In genomic region chr7:29052821-29053220, GRCm38 (mm10) we compare ENCODE assay signal across 14 mouse cellular contexts.
DNase-seq lines count a peak whose midpoint lies in the region; ATAC-seq and TF ChIP-seq lines count a peak whose summit lies in the region.
"Had no signal": no experiment of that assay in that cellular context is flagged by ENCODE, and none has a peak within 500 bp of the region (broad histone marks: within the 10 kb centered on the region; RNA-seq: fewer than 3 reads in every experiment).

No protein-coding gene starts in this region.

- peaks cover 23% of the 10 kb centered on the region for H3K27me3 ChIP-seq in intestine, embryonic 16.5 days (replicated peaks; ENCODE audit: control insufficient read depth, insufficient read depth, low read length)
- no peaks in the 10 kb centered on the region; the same call in 1 of the 2 replicates for H3K27me3 ChIP-seq in stomach, postnatal 0 days (ENCODE audit: control insufficient read depth, insufficient read depth, low read length)

- 3% methylated on average over 19 of the region's 19 CpGs for WGBS in intestine, embryonic 16.5 days
- 4% methylated on average over 19 of the region's 19 CpGs for WGBS in stomach, postnatal 0 days

- H3K9me3 ChIP-seq in intestine, embryonic 16.5 days (ENCODE audit: control insufficient read depth, low read length) = no peaks in the 10 kb centered on the region
- no peaks in the 10 kb centered on the region for H3K9me3 ChIP-seq in stomach, postnatal 0 days (ENCODE audit: control insufficient read depth, low read length)
- H3K9me3 ChIP-seq: forebrain, embryonic 15.5 days had no signal

- H3K4me1 ChIP-seq in intestine, embryonic 16.5 days (ENCODE audit: control insufficient read depth, insufficient read depth, low read length) = no peaks in the 10 kb centered on the region
- no peaks in the 10 kb centered on the region for H3K4me1 ChIP-seq in stomach, postnatal 0 days (replicated peaks; ENCODE audit: control insufficient read depth, insufficient read depth)
- H3K4me1 ChIP-seq: forebrain, embryonic 15.5 days had no signal

- ATAC-seq in intestine, embryonic 16.5 days = peak; percentile 61
- ATAC-seq in stomach, postnatal 0 days (ENCODE audit: low FRiP score, low TSS enrichment) = peak; percentile 55; the same call in 1 of the 2 replicates
- ATAC-seq: forebrain, embryonic 15.5 days had no signal

- DNase-seq in embryo, embryonic 10 days (ENCODE audit: low spot score) = peak; percentile 23
- no peak for DNase-seq in embryo, embryonic 10.5 days (ENCODE audit: low spot score)
- peak; percentile 46 to 62 for DNase-seq in kidney, postnatal 4 days
- no peak for DNase-seq in kidney, postnatal 10 days
- peak; percentile 71 for DNase-seq in stomach, postnatal 0 days (ENCODE audit: low spot score)
- no peak for DNase-seq in left cerebral cortex, adult 8-10 months (ENCODE audit: low spot score in 2 of 2)
- DNase-seq in cerebellum, adult 8-10 months = no peak
- DNase-seq: adrenal gland, postnatal 36 days; cerebellum, postnatal 14 days; right cerebral cortex, postnatal 14 days; thymus, postnatal 4 days had no signal

- no peaks in the 10 kb centered on the region for H3K36me3 ChIP-seq in intestine, embryonic 16.5 days (ENCODE audit: control insufficient read depth, insufficient read depth, low read length)
- no peaks in the 10 kb centered on the region for H3K36me3 ChIP-seq in stomach, postnatal 0 days (ENCODE audit: control insufficient read depth, insufficient read depth, low read length)
- H3K36me3 ChIP-seq: forebrain, embryonic 15.5 days had no signal

- H3K9ac ChIP-seq in intestine, embryonic 16.5 days (ENCODE audit: low read depth, low read length) = no peak overlapping the region
- H3K9ac ChIP-seq in stomach, postnatal 0 days (ENCODE audit: low read length) = no peak overlapping the region
- H3K9ac ChIP-seq: forebrain, embryonic 15.5 days; liver, embryonic 14.5 days had no signal

- TF ChIP-seq EP300 in stomach, postnatal 0 days (optimal IDR thresholded peaks at IDR 0.05) = no peak

- H3K4me3 ChIP-seq in intestine, embryonic 16.5 days (ENCODE audit: low read length) = peak overlapping the region; percentile 18
- no peak overlapping the region for H3K4me3 ChIP-seq in stomach, postnatal 0 days (ENCODE audit: low read depth, low read length)
- H3K4me3 ChIP-seq: forebrain, embryonic 15.5 days had no signal

- no peak overlapping the region for H3K27ac ChIP-seq in intestine, embryonic 16.5 days (ENCODE audit: low read length)
- no peak overlapping the region for H3K27ac ChIP-seq in stomach, postnatal 0 days (replicated peaks)
- H3K27ac ChIP-seq: forebrain, embryonic 15.5 days; liver, embryonic 14.5 days had no signal

- TF ChIP-seq CTCF in stomach, postnatal 0 days (IDR thresholded peaks at IDR 0.05; ENCODE audit: low read depth) = no peak

- peak overlapping the region; percentile 30 for H3K4me2 ChIP-seq in intestine, embryonic 16.5 days (ENCODE audit: low read depth, low read length)
- H3K4me2 ChIP-seq in stomach, postnatal 0 days (replicated peaks; ENCODE audit: low read depth) = no peak overlapping the region
- H3K4me2 ChIP-seq: forebrain, embryonic 15.5 days had no signal

Comparison
In these comparisons a context has a peak if more than half of its experiments do, and no peak if none do; other contexts are left out.
1. DNase-seq: peak in embryo, embryonic 10 days (single experiment), kidney, postnatal 4 days (2 of 2) and stomach, postnatal 0 days (single experiment); none in embryo, embryonic 10.5 days (single experiment), kidney, postnatal 10 days (single experiment), left cerebral cortex, adult 8-10 months (0 of 2) and cerebellum, adult 8-10 months (single experiment).